Mouse (Mus musculus) cerebellum, adult 11 months (tissue): ENCODE measurements at regions not wholly inside any gene's neighbourhood (a gene's known extent, or its start where the extent isn't known, plus 50 kb on each side); places are given as distances from the start of the nearest gene placed in this dataset.

Experiments used
- DNase-seq: peaks from one replicate; pipeline ENCODE4 v3.0.0; 2022

- no peak for DNase-seq
Observed at GRCm38 (mm10) chr2:57614587-57614991, 377.2 kb downstream of the Gpd2 start.

GRCm38 (mm10) chr2:57616525-57617225 is 379.2 kb downstream of the Gpd2 start:
- peak; percentile 6 for DNase-seq

GRCm38 (mm10) chr2:57617258-57617657 is 379.8 kb downstream of the Gpd2 start:
- no peak for DNase-seq

GRCm38 (mm10) chr2:57644117-57644516 is 353.6 kb upstream of the Galnt5 start:
- no peak for DNase-seq

GRCm38 (mm10) chr2:57644541-57644940 is 353.1 kb upstream of the Galnt5 start:
- DNase-seq, result no peak

- no peak for DNase-seq
Observed at GRCm38 (mm10) chr2:57649002-57649401, 348.7 kb upstream of the Galnt5 start.

- DNase-seq, result no peak
Observed at GRCm38 (mm10) chr2:57657409-57657808, 340.3 kb upstream of the Galnt5 start.

GRCm38 (mm10) chr2:57661838-57662237 is 335.8 kb upstream of the Galnt5 start:
- no peak for DNase-seq

- DNase-seq, result peak; percentile 29
Observed at GRCm38 (mm10) chr2:57672007-57672643, 325.6 kb upstream of the Galnt5 start.

- no peak for DNase-seq
Observed at GRCm38 (mm10) chr2:57689877-57690276, 307.8 kb upstream of the Galnt5 start.

- DNase-seq, result no peak
Observed at GRCm38 (mm10) chr2:57696992-57697772, 300.5 kb upstream of the Galnt5 start.

GRCm38 (mm10) chr2:57698659-57699061 is 299.0 kb upstream of the Galnt5 start:
- peak; percentile 42 for DNase-seq

GRCm38 (mm10) chr2:57699226-57699625 is 298.5 kb upstream of the Galnt5 start:
- no peak for DNase-seq

- no peak for DNase-seq
Observed at GRCm38 (mm10) chr2:57716754-57717510, 280.8 kb upstream of the Galnt5 start.
